Mouse (Mus musculus) neural tube, embryonic 12.5 days (tissue): ENCODE measurements around the gene Trappc10. TPM values are rescaled to one million over a fixed set of nuclear protein-coding genes. Genes with fewer than 3 reads are reported as not detected.

Source experiments
- ATAC-seq: fragments of 200-750 bp; cut with Nextera tagmentation; 2 replicates; pipeline ENCODE4 v1.8.0; 2017; ENCODE audit warnings: low read depth, mild to moderate bottlenecking, moderate TSS enrichment, moderate library complexity; ENCODE audit not compliant: low FRiP score
- H3K27ac ChIP-seq: fragments of 300-500 bp; sonication (generic); 2 replicates; pipeline ENCODE4 v1.5.1; 2016
- H3K27me3 ChIP-seq: fragments of 300-500 bp; sonication (generic); replicated peaks from 2 replicates; pipeline ENCODE4 v1.6.1; 2016; ENCODE audit warnings: mild to moderate bottlenecking
- H3K36me3 ChIP-seq: fragments of 300-500 bp; sonication (generic); 2 replicates; pipeline ENCODE4 v1.6.1; 2016; ENCODE audit warnings: mild to moderate bottlenecking
- H3K4me1 ChIP-seq: fragments of 300-500 bp; sonication (generic); 2 replicates; pipeline ENCODE4 v1.6.1; 2016
- H3K4me2 ChIP-seq: fragments of 300-500 bp; sonication (generic); replicated peaks from 2 replicates; pipeline ENCODE4 v1.6.1; 2016; ENCODE audit warnings: mild to moderate bottlenecking
- H3K4me3 ChIP-seq: fragments of 300-500 bp; sonication (generic); 2 replicates; pipeline ENCODE4 v1.5.1; 2016
- H3K9ac ChIP-seq: fragments of 300-500 bp; sonication (generic); 2 replicates; pipeline ENCODE4 v1.6.1; 2016; ENCODE audit warnings: mild to moderate bottlenecking
- H3K9me3 ChIP-seq: fragments of 300-500 bp; sonication (generic); 2 replicates; pipeline ENCODE4 v1.6.1; 2016; ENCODE audit warnings: mild to moderate bottlenecking
- WGBS: fragments of 180-500 bp; shearing (Covaris S2); methylation state at CpG from one replicate; pipeline ENCODE4 v1.1.7; 2016; 5-methylcytosine and 5-hydroxymethylcytosine counted together
- polyA plus RNA-seq: library from polyadenylated mRNA; unstranded; fragments of >200 nt; fragmentation: Nextera tagmentation; extraction: Ambion mirVana; gene quantifications from 2 replicates; pipeline ENCODE4 v1.2.1, GENCODE M21; 2016

Gene Trappc10
- polyA plus RNA-seq, 1 experiment from 2014 or later = 24.9 TPM

DNA sequence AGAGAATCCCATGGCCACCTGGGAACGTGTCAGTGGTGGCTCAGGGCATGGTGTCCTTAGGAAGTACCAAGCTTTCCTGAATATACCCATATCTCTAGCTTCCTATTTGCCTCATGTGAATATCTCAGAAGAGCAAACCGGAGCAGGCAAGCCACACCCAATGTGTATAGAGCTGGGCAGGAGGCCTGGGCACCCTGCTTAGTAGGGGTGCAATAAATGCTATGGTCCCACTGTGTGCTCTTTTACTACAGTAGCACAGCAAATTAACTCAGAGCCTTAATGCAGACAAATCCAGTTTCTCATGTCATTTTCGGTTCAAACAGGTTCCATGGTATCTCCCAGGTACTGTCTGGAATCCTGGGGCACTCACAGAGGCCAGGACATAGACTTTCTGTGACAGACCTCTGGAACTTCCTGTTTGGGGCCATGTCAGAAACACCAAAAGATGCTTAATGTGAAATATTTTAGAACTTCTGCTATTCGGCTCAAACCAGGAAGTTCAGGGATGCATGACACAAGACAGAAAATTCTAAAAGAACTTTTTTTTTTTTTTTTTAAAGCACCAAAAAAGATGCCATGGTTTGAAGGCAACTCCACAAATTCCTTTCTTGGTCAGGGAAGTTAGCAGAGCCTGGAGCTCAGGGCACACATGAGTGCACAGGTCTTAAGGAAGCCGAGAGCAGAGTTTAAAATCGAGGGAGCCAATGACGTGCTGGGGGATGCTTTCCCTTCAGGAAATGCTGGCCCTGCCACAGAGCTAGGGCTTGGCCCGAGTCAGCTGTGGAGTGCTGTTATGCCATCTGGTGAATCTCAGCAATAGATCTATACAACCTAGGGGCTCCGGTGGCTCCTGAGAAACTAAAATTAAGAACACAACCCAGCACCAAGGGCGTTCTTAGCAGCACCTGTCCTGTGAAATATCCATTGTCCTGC, 95.3 kb downstream of the Trappc10 start:
- ATAC-seq = no peak
- Histone ChIP-seq H3K4me2 (no peak overlapping the region), H3K4me3 (no peak overlapping the region), H3K9ac (no peak overlapping the region), H3K4me1 (no peaks in the 10 kb centered on the region), H3K27me3 (no peaks in the 10 kb centered on the region), H3K36me3 (no peaks in the 10 kb centered on the region), H3K27ac (no peak overlapping the region), H3K9me3 (no peaks in the 10 kb centered on the region)
- 77% methylated on average over 10 of the region's 10 CpGs for WGBS

- H3K9ac ChIP-seq = no peak overlapping the region
- 82% methylated on average over 4 of the region's 4 CpGs for WGBS
- H3K36me3 ChIP-seq = no peaks in the 10 kb centered on the region
- no peak for ATAC-seq
- H3K27me3 ChIP-seq = no peaks in the 10 kb centered on the region
- H3K9me3 ChIP-seq = no peaks in the 10 kb centered on the region
- H3K4me3 ChIP-seq = no peak overlapping the region
- no peak overlapping the region for H3K4me2 ChIP-seq
- no peaks in the 10 kb centered on the region for H3K4me1 ChIP-seq
- no peak overlapping the region for H3K27ac ChIP-seq
Measured at GRCm38 (mm10) chr10:78147908-78148441, 96.5 kb downstream of the Trappc10 start.

GRCm38 (mm10) chr10:78143727-78144505, 100.5 kb downstream of the Trappc10 start:
- Histone ChIP-seq H3K27me3 (no peaks in the 10 kb centered on the region), H3K9me3 (no peaks in the 10 kb centered on the region), H3K4me2 (no peak overlapping the region), H3K4me3 (no peak overlapping the region), H3K36me3 (no peaks in the 10 kb centered on the region), H3K9ac (no peak overlapping the region), H3K4me1 (no peaks in the 10 kb centered on the region), H3K27ac (no peak overlapping the region)
- WGBS = 53% methylated on average over 8 of the region's 8 CpGs
- no peak for ATAC-seq

- Histone ChIP-seq H3K4me1 (no peaks in the 10 kb centered on the region), H3K36me3 (no peaks in the 10 kb centered on the region), H3K9me3 (no peaks in the 10 kb centered on the region), H3K4me3 (no peak overlapping the region), H3K9ac (no peak overlapping the region), H3K27me3 (no peaks in the 10 kb centered on the region), H3K4me2 (no peak overlapping the region), H3K27ac (no peak overlapping the region)
- WGBS = 78% methylated on average over 3 of the region's 3 CpGs
- no peak for ATAC-seq
Measured at GRCm38 (mm10) chr10:78140843-78141242, 103.6 kb downstream of the Trappc10 start.

DNA sequence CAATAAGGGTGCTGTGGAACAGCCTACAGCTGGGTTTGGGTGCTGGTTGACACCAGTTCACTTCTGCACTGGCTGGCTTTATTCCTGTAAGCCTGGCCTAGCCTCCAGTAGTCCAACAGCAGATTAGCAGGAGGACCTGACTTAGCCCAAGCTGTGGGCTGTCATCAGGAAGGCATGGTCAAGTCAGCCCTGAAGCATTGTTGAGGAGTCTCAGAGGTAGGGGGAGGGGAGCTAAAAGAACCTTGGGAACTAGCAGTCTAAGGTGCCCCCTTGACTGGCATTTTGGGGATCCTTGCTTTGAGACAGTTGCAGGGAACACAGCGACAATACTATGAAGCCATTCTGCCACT, 104.2 kb downstream of the Trappc10 start:
- Histone ChIP-seq H3K4me1 (peaks cover 1% of the 10 kb centered on the region), H3K9ac (no peak overlapping the region), H3K27me3 (no peaks in the 10 kb centered on the region), H3K36me3 (no peaks in the 10 kb centered on the region), H3K27ac (no peak overlapping the region), H3K9me3 (no peaks in the 10 kb centered on the region), H3K4me3 (no peak overlapping the region), H3K4me2 (no peak overlapping the region)
- WGBS = 97% methylated on average over 1 of the region's 1 CpGs
- no peak for ATAC-seq

- Histone ChIP-seq H3K4me2 (no peak overlapping the region), H3K27ac (no peak overlapping the region), H3K9me3 (no peaks in the 10 kb centered on the region), H3K4me3 (no peak overlapping the region), H3K9ac (no peak overlapping the region), H3K36me3 (no peaks in the 10 kb centered on the region), H3K27me3 (no peaks in the 10 kb centered on the region), H3K4me1 (peaks cover 6% of the 10 kb centered on the region)
- ATAC-seq = no peak
- 71% methylated on average over 11 of the region's 11 CpGs for WGBS
Measured at GRCm38 (mm10) chr10:78139572-78140250, 104.7 kb downstream of the Trappc10 start.

GRCm38 (mm10) chr10:78138812-78139523, 105.5 kb downstream of the Trappc10 start:
- H3K27me3 ChIP-seq = no peaks in the 10 kb centered on the region
- no peak overlapping the region for H3K4me3 ChIP-seq
- peaks cover 8% of the 10 kb centered on the region for H3K4me1 ChIP-seq
- H3K9me3 ChIP-seq = no peaks in the 10 kb centered on the region
- H3K36me3 ChIP-seq = no peaks in the 10 kb centered on the region
- no peak overlapping the region for H3K9ac ChIP-seq
- H3K4me2 ChIP-seq = no peak overlapping the region
- no peak for ATAC-seq
- H3K27ac ChIP-seq = no peak overlapping the region
- 77% methylated on average over 14 of the region's 14 CpGs for WGBS

GRCm38 (mm10) chr10:78137191-78137590, 107.2 kb downstream of the Trappc10 start:
- no peaks in the 10 kb centered on the region for H3K27me3 ChIP-seq
- peaks cover 8% of the 10 kb centered on the region for H3K4me1 ChIP-seq
- H3K9ac ChIP-seq = no peak overlapping the region
- no peak overlapping the region for H3K27ac ChIP-seq
- no peaks in the 10 kb centered on the region for H3K36me3 ChIP-seq
- ATAC-seq = no peak
- no peaks in the 10 kb centered on the region for H3K9me3 ChIP-seq
- WGBS = 87% methylated on average over 3 of the region's 3 CpGs
- H3K4me2 ChIP-seq = no peak overlapping the region
- no peak overlapping the region for H3K4me3 ChIP-seq

Other genes starting within 250 kb of the Trappc10 start
- gene Pfkl, start 234.6 kb downstream of the Trappc10 start, polyA plus RNA-seq = 113 and 115 TPM in 2 replicates
- gene Dnmt3l, start 202.7 kb downstream of the Trappc10 start, polyA plus RNA-seq = not detected in 2 replicates
- 0.17 and 0.22 TPM in 2 replicates for gene Aire, start 201.0 kb downstream of the Trappc10 start, polyA plus RNA-seq
- 1.3 TPM in 2 replicates for gene Icosl, start 175.3 kb downstream of the Trappc10 start, polyA plus RNA-seq
- 19.0 and 23.7 TPM in 2 replicates for gene D10Jhu81e, start 74.9 kb downstream of the Trappc10 start, polyA plus RNA-seq
- 21.6 and 22.2 TPM in 2 replicates for gene Pwp2, start 59.5 kb downstream of the Trappc10 start, polyA plus RNA-seq
- 62.4 and 65.1 TPM in 2 replicates for gene Agpat3, start 107.8 kb upstream of the Trappc10 start, polyA plus RNA-seq
- gene Rrp1, start 168.4 kb upstream of the Trappc10 start, polyA plus RNA-seq = 333 and 347 TPM in 2 replicates
- 105 and 110 TPM in 2 replicates for gene Cstb, start 181.0 kb upstream of the Trappc10 start, polyA plus RNA-seq
- 9.0 and 9.4 TPM in 2 replicates for gene Pdxk, start 220.3 kb upstream of the Trappc10 start, polyA plus RNA-seq